Mouse (Mus musculus) cerebellum, postnatal 14 days (tissue): ENCODE results near the gene Dlat.

Experiments used
- DNase-seq, 2 experiments: peaks; one replicate each; pipeline ENCODE4 v3.0.0; 2021; ENCODE audit warnings: mixed read lengths in 2 of 2

Gene Dlat

DNA sequence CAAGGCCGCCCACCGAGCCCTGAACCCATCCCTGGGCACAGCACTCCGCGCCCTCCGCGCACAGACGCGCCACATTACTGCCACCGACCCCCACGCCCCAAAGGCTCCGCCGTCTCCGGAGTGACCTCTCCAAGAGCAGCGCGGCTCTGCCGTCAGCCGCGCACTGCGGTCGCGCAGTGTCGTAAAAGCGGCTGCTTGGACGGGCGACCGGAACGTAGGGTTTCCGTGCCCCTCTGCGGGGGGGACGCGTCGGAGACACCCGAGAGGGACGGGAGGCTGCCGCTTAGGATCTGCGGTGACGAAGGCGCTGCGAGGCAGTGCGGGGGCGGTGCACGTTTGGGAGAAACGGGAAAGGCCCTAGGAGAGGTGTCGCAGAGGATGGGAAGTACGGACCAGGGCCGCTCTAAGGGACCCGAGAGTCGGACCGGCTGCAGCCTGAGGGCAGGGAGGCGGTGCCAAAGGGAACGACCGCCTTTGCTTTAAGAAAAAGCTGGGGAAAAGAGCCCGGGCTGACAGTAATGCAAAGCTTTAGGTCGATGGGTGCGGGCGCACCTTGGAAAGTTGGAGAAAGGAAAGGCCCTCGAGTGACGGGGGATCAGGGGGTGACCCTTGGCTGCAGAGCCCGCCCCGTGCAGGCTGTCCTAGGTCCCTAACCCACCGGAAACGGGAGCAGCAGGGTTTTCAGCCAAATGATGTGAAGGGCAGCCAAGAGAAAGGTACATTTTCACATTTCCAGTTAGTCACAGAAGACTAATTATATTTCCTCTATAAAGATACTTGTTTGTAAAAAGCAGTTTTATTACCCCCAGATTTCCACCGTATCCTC, at the start of gene Dlat:
Dlat (minus strand) TSS at position 389 of the 826 bp plus-strand sequence.
- peak; percentile 92 to 93 for DNase-seq

DNA sequence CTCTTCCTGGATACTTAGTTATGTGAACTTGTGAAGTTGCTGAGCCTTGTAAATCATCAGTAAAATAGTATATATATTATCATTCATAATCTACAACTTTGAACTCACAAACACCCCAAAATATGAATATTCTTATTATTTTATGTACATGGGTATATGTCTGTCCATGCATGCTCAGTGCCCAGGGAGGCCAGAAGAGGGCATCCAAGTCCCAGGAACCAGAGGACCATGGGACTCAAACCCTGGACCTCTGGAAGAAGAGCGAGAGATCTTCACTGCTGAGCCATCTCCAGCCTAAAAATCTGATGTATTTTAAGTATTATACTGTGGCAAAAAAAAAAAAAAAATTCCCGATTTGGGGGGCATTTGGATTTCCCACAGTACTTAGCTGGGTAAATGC, 49.5 kb upstream of the Dlat start:
- peak; percentile 75 to 79 for DNase-seq

DNA sequence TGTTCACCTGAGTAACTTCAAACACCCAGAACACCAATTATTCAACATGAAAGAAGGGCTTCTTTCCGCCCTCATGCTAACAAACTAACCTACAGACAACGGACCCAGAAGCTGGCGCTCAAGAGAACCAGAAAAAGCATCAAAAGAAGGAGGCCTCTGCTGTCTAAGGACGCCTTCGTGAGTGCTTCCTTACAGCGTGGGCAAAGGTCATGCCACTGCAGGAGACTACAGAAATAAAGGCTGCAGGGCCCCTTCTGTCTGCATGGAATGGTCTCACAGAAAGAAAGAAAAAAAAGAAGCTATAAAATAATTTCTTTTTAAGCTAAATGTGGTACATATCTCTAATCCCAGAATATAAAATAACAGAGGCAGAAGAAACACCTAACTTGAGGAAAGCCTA, 45.3 kb upstream of the Dlat start:
- DNase-seq, result no peak

DNA sequence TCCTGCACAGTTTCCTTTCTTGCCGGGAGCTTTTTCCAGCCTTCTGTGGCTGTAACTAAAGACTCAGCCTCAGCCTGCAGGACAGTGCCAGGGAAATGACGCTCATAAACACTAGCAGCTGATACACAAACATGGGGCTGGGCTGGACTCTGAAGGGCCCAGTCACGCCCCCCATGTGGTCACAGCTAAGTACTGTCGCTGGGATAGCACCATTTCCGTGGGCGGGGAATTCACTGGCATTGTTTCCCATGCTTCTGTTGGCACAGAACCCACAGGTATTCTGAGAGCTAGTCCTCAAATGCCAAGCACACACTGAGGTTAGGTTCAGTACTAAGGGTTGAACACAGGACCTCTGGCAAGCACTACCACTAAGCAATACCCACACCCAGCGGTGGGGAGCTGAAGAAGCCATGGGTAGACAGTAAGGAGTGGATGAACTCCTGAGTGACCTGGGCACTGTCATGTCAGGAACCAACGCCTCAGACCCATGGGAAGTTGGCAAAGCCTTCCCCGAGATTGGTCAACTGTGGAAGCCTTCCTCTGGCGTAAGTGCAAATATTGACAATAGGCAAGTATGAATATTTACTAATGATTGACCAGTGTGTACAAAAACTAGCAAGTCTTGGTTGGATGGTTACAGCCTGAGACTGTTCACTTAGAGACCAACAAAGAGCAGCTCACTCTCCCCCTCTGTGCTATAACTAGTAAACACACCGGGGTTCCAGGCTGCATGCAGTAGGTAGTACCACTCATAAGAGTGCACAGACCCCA, 41.5 kb upstream of the Dlat start:
- DNase-seq, result peak; percentile 58 to 68

DNA sequence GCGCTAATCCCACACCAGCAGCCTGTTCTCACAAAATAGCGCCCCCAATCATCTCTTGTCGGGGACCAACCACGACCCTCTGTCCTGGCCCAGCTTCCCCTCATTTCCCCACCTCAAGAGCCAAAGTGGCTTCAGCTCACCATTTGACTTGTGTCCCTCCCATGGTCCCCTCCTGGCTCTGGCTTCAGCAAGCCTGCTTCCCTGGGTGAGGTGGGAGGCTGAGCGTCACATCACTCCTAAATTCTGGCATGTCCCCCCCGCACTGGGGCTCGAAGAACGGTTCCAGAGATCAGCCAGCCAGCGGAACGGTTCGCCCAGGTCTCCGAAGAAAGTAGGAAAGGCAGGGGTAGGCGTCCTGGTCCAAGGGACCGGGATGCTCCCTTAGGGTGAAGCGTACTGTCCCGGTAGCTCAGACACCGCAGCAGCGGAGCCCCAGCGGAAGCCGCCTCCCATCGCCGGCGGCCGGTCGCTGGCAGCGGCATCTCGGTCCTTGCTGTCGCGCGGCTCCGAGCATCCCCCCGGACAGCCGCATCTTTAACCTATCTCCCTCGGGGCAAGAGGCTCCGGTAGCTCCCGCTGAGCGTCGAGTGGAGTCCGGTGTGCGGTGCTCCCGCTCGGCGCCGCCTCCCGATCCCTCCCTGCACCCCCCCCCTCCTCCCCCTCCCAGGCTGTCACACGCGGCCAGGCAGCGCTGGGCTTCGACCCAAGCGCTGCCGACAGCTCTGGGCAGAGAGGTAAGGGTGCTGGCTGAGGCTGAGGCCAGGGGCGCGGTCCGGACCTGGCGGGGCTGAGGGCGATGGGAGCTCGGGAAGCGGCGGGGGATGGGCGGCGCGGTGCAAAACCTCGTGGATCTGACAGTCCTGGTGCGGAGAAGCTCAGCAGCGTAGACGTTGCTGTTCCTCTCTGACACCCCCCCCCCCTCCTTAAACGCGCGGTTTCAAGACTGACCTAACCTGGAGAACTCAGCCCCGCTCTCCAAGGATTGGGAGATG, 39.1 kb upstream of the Dlat start:
- DNase-seq, result peak; percentile 79 to 81

DNA sequence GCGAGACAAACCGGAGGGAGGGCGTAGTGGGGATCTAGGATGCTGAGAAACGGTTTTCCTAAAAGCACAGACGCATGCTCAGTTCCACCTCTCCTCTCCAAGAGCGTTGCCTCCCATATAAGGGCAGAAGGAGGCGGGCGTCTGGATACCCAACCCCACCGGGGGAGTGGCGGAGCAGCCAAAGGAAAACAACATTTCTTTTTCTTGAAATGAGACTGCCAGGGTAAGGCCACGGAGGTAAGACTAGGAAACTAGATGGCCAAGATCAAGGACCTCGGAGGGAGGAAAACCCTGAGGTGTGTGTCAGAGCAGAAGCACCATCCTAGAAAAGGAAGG, 38.1 kb upstream of the Dlat start:
- peak; percentile 85 to 87 for DNase-seq

DNA sequence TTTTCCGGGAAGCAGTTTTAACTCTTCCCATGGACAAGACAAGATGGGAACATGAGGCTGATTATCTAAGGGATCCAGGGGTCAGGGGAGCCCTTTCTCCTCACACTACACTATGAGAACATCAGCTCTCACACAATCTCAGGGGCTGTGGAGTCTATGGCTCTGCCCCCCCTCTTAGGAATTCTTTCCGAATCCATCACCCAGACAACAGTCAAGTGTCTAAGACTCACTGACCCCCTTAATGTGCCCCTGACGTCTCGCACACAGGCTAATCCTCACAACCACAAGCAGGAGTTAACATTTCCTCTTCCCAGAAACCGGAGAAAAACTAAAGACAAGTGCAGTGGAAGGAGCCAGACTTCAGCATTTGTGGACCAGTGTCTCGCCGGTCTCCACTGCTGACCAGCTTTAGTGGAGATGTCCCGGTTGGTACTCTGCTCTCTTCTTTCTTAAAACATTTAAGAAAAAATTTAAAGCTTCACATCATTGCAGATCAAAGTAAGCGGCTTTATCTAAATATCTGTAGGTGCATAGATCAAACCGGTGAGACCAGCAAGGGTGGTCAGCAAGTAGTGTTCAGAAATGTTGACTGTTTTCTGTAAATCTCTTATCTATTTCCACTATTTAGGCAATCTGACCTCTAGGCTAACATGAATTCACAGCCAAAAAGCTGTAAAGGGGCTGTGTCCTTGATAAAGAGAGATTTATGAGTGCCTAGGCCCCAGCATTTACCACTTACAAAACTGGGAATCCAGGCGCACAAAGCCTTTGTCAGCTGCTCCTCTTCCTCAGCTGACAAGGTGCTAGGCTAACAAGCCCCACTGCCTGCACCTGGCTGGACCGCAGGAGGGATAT, 37.5 kb upstream of the Dlat start:
- no peak for DNase-seq

DNA sequence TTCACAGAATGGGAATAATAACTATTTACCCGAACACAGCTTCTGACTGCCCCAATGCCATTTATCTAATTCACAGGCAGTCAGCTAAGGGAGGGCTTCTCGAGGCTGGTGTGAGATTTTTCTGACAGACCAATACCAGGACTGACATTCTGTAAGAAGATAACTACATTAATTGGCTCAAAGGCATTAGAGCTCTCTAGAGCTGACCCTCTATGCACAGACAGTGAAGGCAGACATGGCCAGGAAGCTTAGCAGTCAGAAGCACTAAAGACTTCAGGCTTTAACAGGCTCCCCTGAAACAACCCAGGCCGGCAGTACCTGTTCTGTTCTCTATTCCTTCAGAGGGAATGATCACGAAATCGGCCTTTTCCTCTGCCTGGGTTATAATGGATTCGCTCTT, 35.6 kb upstream of the Dlat start:
- DNase-seq, result no peak

DNA sequence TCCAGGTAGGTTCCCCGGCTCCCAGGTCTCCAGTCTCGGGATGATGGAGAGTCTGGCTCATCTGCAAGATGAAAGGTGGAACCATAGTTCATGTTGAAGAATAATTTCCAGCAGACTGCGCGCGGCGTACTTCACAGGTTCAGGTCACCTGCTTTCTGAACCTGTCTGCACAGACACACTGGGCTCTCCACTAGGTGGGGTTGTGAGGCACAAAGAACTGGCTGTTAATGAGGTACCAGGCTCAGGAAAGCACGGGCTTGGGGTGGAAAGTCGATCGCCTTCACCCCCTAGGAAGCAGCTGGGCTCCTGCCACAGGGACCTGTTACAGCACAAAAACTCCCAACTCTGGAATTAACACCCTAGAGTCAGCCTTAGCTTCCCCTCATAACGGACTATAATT, 34.1 kb upstream of the Dlat start:
- peak; percentile 67 to 81 for DNase-seq

DNA sequence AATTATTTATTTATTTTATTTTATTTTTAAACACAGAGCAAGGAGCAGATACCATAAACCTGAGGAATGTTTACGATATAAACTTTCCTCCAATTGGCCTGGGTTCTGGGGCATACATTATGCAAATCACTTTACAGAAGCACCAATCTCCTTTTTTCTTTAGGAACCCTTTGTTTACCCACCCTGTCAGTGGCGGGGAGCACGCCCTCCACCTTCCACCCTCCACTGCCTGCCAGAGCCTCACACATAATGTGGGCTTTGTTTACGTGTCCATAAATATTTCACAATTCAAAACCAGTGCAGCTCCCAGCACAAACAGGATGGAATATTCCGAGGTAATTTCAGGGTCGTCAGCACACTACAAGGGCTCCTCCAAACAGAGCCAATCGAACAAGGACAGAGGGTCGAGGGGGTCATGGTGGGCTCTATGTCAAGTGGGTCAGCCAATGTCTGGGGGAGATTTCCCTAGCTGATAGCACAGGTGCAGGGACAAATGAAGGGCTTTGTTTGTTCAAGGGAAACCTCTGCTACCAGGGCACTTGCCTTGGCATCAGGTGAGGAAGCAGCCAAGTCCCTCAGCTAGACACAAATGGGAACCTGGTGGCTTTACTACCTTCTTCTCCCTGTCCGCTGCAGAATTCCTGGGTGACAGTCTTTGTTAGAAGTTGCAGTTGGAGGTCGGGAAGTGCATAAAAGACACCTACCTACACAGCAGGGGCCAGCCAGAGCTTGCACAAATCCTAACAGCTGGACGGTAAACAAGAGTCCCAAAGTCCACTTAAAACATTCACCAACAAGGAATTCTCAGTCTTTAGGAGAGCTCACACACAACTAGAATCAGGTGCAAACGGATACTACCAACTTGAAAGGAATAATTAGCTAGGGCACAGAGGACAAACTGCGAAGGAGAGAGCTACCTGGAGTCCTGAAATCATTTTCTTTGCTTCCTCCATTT, 33.3 kb upstream of the Dlat start:
- no peak for DNase-seq

DNA sequence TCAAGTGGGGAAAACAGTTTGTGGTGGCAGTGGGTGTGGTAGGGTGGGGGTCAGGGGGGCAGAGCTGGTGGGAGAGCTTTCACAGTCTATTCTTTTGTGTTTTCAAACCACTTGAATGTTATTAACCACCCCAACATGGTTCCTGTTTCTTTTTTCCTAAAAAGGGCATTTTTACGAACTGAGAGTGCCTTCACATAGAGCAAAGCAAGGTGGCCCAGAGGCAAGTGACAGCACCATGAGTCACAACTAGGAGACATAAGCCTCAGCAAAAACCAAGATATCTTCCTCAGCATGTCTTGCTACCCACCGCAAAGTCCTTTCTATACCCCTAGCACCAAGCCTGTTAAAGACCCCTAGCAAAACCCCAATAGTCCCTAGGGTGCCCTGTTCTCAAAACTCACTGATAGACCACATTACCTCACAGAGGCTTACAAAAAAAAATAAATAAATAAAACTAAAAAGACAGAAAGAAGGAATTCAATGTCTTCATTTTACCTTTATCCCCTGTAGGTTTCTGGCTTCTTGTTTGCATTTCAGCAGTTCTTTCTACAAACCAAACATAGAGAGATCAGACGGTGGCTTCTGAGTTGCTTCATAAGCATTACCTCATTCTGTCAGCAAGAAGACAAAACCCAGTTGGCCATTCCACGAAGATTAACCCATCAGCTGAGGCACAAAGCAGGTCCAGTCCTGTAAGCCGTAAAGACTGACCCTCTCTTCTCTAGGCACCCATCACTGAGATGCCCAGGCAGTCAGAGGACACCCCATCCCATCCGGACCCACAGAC, 27.5 kb upstream of the Dlat start:
- no peak for DNase-seq

DNA sequence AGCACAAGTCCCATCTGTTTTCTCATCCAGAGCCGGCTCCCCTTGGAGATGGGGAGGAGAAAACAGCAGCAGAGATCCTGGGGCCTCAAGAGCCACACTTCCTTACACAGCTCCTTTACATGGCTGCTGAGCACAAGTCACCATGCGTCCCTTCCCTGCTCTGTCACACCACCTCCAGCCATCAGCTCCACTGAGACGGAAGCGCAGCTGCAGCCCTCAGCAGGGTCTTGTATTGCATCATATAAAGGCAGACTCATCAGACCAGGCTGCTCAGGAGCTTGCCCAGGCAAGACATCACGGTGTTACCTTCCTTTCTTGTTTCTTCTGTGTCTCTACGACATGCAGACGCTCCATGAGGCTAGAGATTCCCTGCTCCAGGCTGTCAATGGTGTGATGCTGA, 22.1 kb upstream of the Dlat start:
- DNase-seq, result no peak

DNA sequence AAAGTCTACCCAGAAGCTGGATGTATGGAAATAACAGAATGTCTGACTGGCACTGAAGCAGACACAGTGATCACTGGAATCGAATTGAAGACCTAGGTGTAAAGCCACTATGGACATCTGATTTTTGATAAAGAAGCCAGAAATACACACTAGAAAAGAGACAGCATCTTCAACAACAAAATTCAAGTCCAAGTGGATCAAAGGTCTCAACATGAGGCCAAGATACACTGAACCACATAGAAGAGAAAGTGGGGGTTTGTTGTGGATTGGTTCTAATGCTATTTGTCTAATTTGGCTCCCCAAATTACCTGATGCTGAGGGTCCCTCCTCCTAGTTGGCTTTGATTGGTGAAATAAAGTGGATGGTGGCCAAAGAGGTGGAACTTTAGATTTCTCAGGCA, 19.8 kb upstream of the Dlat start:
- DNase-seq, result no peak

DNA sequence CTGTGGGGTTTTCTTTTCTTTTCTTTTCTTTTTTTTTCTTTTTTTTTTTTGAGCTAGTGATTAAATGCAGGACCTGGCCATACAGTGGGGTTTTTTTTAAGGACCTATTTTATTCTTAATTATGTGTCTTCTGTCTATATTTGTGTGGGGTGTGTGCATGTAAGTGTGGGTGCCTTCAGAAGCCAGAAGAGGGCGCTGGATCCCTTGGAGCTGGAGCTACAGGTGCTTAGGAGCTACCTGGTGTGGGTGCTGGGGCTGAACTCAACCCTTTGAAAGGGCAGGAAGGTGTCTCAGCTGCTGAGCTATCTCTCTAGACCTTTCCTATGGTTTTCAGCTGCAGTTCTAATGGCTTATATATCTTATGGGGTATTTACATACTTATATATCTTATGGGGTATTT, 15.2 kb upstream of the Dlat start:
- no peak for DNase-seq

DNA sequence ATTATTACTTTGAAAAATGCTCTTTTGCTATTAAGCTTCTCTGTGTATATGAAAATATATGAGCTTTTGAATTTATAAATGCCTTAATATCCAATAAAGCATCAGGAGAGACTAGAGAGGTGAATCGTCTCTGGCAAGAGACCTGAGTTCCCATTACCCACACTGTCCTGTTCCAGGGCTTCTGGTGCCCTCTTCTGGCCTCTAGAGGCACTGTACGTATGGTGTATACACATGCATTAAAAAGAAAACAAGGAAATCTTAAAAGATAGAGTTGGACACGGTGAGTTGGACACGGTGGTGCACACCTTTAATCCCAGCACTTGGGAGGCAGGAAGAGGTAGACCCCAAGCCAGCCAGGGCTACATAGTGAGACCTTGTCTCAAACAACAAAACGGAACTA, 11.1 kb upstream of the Dlat start:
- DNase-seq, result peak; percentile 71 to 75

DNA sequence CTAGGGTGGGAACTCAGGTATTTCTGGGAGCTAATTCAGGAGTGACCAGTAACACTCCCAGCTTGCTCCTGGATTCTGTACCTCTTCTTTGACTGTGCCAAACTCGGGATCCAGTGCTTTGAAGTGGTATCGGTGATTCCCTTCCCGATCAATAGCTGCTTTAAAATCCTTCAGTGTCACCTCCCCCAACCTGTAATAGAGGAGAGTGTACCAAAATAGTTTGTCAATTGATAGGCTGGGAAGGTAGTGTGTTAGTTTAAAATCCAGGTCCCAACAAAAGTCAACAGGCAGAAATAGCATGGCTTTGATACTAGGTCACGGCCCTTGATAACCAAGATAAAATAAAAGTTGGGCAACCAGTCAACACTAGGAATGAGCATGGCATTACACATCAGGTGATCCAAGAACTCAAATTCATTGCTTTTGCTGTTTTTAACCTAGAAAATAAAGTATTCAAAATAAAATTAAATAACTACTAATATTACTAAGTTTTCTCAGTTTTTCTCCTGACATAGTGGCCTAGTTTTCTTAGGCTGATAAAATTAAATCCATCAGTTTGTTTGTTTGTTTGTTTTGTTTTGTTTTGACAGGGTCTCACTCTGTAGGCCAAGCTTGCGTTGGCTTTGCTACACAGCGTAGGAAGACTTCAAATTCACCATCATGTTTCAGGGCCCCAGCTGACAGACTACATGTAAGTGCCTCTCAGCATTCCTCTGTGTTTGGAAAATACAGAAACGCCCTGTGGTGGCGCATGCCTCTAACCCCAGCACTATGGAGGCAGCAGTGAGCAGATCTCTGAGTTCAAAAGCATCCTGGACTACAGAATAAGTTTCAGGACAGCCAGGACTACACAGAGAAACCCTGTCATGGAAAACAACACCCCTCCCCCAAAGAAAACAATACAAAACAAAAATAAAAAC, 8.3 kb upstream of the Dlat start:
- DNase-seq, result no peak

DNA sequence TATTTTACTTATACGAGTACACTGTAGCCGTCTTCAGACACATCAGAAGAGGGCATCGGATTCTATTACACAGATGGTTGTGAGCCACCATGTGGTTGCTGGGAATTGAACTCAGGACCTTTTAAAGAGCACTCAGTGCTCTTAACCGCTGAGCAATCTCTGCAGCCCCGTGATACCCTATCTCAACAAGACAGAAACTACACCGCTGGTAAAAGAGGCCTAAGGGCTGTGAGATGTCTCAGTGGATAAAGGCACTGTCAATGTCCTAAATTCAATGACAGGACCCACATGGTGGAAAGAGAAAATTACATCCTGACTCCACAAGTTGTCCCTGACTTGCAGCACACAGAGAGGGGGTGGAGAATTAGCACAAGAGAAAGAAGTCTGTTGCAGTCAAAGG, 6.9 kb upstream of the Dlat start:
- no peak for DNase-seq

DNA sequence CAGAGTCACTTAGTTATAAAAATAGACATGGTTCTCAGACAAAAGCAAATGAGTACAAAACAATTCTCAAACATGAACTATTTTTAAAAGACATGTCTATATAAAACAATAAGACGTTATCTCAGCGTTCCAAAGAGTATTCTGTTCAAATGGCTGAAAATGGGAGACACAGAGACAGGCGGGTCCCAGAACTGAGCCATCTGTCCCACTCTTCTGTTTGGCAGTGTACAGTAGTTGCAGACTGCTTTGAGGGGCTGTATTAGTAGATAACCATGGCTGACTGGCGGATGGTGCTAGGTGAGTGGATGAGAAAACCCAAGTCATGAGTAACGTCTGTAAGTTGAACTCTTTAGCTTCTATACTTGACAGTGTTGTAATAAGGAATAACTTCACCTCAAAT, 5.2 kb upstream of the Dlat start:
- DNase-seq, result no peak

DNA sequence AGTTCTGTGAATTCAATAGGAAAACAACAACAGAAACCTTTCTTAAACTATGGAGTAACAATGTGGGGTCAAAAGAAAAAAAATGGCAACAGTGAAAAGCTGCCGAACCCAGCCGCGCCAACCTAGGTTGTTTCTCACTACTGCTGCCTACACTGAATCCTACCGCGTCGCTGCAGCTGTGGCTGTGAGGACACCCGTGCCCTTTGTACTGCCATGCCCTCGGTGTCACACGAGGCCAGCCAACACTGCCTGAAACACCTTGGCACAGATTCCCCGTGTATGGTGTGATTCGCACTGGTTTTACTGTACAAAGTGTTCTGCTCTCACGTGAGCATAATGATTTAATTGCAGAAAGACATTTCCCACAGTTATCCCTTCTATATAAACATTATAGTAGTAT, 851 bp upstream of the Dlat start:
- peak; percentile 28 to 38 for DNase-seq
